Mouse (Mus musculus): ENCODE data around the gene Itga5.

DNA sequence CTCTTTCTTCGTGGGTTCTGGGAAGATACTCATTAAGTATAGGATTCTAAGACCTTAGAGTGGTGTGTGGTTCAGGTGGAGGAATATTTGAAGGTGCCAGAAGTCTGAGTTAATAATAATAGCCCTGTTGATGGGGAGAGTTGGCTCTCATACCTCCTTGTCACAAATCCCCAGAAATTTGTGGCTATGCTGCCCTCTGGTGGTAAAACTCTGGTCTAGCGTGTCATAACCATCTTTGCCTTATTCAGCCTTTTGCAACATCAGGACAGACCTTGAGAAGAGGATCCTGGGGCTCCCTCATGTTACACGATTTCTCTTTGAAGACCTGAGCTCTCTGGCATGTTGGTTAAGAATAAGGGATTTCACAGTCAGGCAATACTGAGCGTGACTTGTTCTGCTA lies 24.1 kb downstream of the Itga5 start:
- TF ChIP-seq CTCF (IDR thresholded peaks at IDR 0.05; ENCODE audit: insufficient read depth, low read length) (peak; percentile 29; the same call in 1 of the 2 replicates), POLR2A (IDR thresholded peaks at IDR 0.05; ENCODE audit: borderline replicate concordance, extremely low read depth, low read depth, low read length) (no peak)

Measured in lung, adult 2 months (tissue).